Mouse (Mus musculus): ENCODE data around the gene Dld.

- TF ChIP-seq ZMIZ1 (IDR thresholded peaks at IDR 0.05; ENCODE audit: low read depth, low read length) (no peak), USF1 (IDR thresholded peaks at IDR 0.05; ENCODE audit: low read depth, low read length) (no peak), EP300 (IDR thresholded peaks at IDR 0.05; ENCODE audit: low read length) (no peak), NRF1 (IDR thresholded peaks at IDR 0.05; ENCODE audit: low read depth, low read length) (no peak), POLR2A (IDR thresholded peaks at IDR 0.05; ENCODE audit: low read depth, low read length) (no peak), CTCF (conservative IDR thresholded peaks at IDR 0.05 in 1 of 2, IDR thresholded peaks at IDR 0.05 in 1 of 2; ENCODE audit: low read depth in 2 of 2, low read length in 2 of 2) (no peak), CHD2 (IDR thresholded peaks at IDR 0.05; ENCODE audit: low read length) (no peak), GABPA (IDR thresholded peaks at IDR 0.05; ENCODE audit: insufficient replicate concordance, low read depth, low read length) (no peak), SIN3A (IDR thresholded peaks at IDR 0.05; ENCODE audit: low read length) (no peak), HCFC1 (IDR thresholded peaks at IDR 0.05; ENCODE audit: low read depth, low read length) (no peak), NELFE (IDR thresholded peaks at IDR 0.05; ENCODE audit: low read depth, low read length) (no peak), MAX (IDR thresholded peaks at IDR 0.05; ENCODE audit: low read length) (no peak), MAFK (IDR thresholded peaks at IDR 0.05; ENCODE audit: insufficient replicate concordance, low read length) (no peak)
These were observed 55.7 kb downstream of the Dld start for GRCm38 (mm10) chr12:31295505-31295904.

Measured in CH12.LX (cell line).